Mouse (Mus musculus) adrenal gland, adult 8-10 months (tissue): ENCODE measurements around the gene Max. TPM values are rescaled to one million over a fixed set of nuclear protein-coding genes. Genes with fewer than 3 reads are reported as not detected.
A peak's percentile ranks its signal among the peaks of the same experiment; 100 is the strongest.

Source experiments
- DNase-seq: peaks from one replicate; pipeline ENCODE4 v3.0.0; 2022
- total RNA-seq, 4 experiments: library from RNA; stranded (reverse); gene quantifications; 2 replicates each; pipeline ENCODE4 v1.2.4; 2022

The Max gene
- total RNA-seq, result 10 to 100 TPM; 61.4 to 74.7 (median 70.7) TPM

- peak; percentile 99 for DNase-seq
Measured at GRCm38 (mm10) chr12:76961932-76962891, at the start of gene Max. Max (minus strand) TSS chr12:76962201.

DNA sequence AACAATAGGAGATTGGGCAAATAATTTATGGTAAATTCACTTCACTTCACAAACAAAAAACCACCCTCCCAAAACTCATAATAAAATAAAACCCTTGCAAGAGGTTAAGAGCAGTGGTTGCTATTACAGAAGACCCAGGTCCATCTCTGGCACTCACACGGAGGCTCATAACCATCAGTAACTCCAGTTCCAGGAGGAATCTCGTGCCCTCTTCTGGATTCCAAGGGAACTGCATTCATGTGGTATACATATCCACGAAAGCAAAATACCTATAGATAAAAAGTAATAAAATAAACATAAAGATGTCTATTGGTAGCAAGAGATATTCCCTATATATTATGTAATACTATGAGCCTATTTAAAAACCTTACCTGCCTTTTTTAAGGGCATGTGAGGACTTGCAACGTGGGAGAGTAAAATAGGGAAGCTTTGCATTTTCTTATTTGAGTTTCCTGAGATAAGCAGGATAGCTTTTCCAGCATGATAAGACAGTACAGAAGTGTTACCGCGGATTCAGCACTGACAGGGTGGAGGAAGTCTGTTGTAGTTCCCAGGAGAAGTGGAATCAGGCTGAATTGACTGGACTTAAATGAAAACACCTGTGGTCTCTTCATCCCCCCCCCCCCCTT lies 49.2 kb upstream of the Max start:
- DNase-seq, result no peak

- DNase-seq, result no peak
Measured at GRCm38 (mm10) chr12:77009202-77010030, 47.4 kb upstream of the Max start.

DNA sequence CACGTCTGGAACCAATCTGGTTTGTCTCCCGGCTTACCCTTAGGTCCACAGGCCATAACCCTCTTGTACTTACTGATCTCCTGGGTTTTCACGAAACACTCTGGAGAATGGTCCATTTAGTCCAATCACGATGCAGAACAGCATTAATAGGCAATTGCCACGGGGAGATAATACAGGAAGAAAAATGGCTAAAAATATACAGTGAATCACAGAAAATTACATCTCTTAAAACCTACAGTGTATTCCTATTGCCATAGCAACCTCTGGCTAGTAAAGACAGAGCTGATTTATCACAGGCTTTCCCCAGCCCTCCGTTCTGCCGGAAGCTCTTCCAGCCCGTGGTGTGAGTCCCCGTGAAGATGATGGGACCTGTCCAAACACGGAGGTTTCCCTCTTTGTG lies 42.9 kb upstream of the Max start:
- DNase-seq, result no peak

GRCm38 (mm10) chr12:77002551-77003228 lies 40.7 kb upstream of the Max start:
- no peak for DNase-seq

DNA sequence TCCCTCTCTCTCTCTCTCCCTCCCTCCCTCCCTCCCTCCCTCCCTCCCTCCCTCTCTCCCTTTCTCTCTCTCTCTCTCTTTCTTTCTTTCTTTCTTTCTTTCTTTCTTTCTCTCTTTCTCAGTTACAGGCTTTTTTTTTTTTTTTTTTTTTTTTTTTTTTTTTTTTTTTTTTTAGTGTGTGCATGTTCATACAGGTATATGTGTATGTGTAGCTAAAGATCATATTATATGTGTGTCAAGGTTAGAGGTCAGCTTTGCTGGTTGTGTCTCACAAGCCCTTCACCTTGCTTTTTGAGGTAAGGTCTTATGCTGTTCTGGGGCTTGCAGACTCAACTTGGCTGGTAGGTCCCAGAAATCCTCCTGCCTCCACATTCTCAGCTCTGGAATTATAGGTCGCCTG lies 39.3 kb upstream of the Max start:
- no peak for DNase-seq

- DNase-seq, result peak; percentile 12
Measured at GRCm38 (mm10) chr12:77000705-77001284, 38.8 kb upstream of the Max start.

DNA sequence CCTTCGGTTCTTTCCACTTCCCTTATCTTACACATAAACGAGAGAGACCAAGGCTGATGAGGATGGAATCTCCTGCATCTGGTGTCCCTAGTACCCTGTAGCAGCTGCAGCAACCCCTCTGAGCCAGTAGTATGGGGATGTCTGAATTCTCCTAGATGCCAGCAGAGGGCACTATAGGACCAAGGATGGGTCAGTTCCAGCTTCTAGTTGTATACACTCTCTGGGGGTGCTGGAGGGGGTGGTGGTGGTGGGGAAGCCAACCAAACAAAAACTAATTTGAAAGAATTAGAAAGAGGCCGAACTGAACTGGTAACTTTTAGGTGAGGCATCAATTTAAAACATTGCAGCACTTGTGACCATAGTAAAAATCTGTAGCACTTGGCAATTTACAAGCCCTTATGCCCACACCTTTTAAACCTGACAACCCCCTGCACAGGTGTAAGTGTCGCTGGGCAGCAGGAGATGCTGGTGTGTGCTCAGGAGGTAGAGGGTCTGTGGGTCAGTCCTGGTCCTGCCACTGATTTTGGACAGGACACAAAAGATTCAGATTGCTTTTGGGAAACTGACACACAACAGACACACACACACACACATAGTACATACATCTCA lies 38.2 kb upstream of the Max start:
- DNase-seq, result peak; percentile 14

GRCm38 (mm10) chr12:76994766-76995165 lies 32.8 kb upstream of the Max start:
- DNase-seq, result no peak

DNA sequence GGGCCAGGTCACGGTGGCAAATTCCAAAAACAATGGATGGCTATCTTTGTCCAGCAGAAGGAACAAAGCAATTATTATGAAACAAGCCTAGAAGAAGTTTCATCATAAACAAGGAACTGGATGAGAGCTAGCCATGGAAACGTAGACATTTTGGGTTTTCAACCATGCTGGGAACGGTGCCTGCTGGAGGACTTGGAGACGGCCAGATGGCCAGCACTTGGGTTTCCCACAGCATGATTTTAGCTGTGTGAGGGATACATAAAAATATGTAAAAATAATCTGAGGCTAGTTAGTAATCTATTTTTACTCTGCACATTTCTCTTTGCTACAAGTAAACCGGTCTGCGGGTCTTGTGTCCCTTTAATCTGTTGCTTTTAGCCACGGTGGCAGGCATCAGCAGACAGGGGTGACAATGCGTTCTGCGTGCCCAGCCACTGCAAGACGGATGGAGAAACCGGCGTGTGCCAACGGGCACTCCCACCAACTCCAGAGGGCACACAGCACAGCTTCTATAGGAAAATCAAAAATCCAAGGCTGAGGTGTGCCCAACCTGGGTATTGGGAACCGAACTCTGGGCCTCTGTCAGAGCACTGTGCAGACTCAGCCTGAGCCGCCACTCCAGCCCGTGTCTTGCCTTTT lies 31.0 kb upstream of the Max start:
- no peak for DNase-seq

DNA sequence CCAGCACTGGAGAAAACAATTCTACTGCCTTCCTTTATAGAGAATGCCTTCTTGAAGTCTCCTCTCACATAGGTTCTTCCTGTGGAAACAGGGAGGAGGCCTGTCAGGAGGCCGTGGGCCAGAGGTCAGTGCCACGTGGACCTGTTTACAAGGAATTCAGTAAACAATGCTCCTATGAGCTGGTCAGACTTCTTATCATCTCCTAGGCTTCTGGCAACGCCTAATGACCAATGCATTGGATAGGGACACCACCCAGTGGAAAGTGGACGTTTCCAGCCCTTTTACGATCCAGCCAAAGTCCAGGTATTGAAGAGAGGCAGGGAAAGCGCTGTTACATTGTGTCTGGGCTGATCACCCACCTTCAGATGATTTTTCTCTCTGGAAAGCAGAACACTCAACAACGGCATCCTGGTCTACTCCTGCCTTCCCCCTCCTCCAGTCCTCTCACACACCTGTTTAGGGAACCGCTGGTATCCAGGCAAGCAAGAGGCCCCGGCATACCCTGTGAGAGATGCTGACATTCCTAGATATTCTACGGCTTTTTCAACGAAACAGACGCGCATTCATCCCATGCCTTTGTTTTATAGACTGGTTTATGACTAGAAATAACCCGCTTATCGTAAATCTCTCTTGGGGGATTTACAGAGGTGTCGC lies 20.9 kb upstream of the Max start:
- no peak for DNase-seq

DNA sequence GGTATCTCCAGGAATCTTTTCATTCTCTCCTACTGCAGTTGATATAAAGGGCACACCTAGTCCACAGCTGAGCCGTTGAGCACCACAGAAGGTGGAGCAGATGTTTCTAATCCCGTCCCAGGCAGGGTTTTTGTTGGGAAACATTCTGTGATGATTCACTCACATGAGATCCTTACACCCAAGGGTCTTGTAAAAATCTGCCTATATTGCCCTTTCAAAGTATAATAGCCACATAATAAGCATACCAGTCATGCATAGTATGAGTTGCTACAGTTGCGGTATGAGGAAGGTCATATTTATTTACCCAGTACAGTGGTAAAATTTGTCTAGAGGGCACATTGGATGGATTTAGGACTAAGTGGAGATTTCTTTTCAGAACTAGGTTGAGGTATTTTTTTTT lies 17.5 kb upstream of the Max start:
- no peak for DNase-seq

- DNase-seq, result no peak
Measured at GRCm38 (mm10) chr12:76972669-76973068, 10.7 kb upstream of the Max start.

GRCm38 (mm10) chr12:76972241-76972640 lies 10.2 kb upstream of the Max start:
- DNase-seq, result no peak

DNA sequence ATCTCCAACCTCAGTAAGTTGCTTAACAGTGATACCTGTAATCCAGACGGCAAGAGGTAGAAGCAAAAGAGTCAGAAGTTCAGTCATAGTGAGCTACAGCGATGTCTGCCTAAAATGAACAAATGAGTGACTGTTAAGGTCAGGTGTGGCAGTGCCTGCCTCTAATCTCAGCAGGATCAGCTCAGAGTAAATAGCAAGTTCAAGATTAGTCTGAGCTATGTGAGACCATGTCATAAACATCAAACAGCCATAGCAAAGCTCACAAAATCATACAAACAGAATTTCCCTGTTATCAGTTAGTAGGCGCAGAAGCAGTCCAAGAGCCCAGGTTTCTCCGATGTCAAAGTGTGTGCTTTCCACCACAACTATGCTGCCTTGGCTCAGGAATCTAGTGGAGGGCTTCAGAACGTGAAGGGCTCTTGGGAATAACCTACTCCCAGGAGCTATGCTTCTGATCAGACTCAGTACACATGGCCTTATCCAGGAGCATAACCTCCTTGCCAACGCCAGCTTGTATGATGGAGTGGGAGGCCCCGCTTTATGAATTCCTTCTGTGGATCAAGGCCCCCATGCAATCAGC lies 9.7 kb upstream of the Max start:
- DNase-seq, result no peak

DNA sequence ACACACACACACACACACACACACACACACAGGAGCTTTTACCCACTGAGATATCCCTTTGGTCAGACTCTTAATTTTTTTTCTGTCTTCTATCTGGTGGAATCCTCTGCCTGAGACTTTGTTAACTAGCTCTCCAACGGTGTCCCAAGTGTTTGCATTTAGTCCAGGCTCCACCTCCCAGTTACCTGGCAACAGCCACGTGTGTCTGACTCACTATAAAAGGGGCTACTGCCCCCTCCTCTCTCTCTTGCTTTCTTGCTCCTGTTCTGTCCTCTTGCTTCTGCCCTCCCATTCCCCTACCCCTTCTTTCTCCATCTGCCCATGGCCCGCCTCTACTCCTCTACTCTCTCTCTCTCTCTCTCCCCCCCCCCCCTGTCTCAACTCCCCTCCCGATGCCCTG lies 3.9 kb upstream of the Max start:
- DNase-seq, result no peak

GRCm38 (mm10) chr12:76965089-76965488 lies 3.1 kb upstream of the Max start:
- no peak for DNase-seq

GRCm38 (mm10) chr12:76961052-76961931 lies 709 bp downstream of the Max start:
- no peak for DNase-seq

DNA sequence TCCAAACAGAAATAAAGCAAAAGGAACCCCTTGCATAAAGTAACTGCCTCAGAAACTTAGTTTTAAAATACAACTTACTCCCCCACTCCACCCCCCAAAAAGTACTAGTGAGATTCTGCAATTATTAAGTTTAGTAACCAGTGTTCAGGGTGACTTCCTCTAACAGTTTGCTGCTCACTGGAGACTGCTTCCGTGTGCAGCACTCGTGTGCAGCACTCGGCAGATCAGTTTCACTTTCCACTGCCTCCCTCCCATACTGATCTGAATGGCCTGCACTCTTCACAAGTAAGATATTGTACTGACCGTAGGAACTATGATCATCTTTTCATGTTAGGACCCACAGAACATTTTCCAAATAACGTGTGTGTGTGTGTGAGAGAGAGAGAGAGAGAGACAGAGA lies 4.3 kb downstream of the Max start:
- DNase-seq, result no peak
